In genomic region chr12:62554622-62555021, GRCm38 (mm10) we compare ENCODE assay signal across 20 mouse cellular contexts.
"Had no signal": no experiment of that assay in that cellular context is flagged by ENCODE, and none has a peak within 500 bp of the region (broad histone marks: within the 10 kb centered on the region; RNA-seq: fewer than 3 reads in every experiment).

No protein-coding gene starts in this region.

- H3K36me3 ChIP-seq: limb, embryonic 10.5 days; limb, embryonic 13.5 days; lung, embryonic 15.5 days had no signal

- H3K9ac ChIP-seq: limb, embryonic 13.5 days; lung, embryonic 15.5 days had no signal

- H3K4me2 ChIP-seq: limb, embryonic 13.5 days; lung, embryonic 15.5 days; midbrain, embryonic 11.5 days had no signal

- H3K27me3 ChIP-seq: limb, embryonic 13.5 days; lung, embryonic 15.5 days had no signal

- H3K27ac ChIP-seq: limb, embryonic 10.5 days; limb, embryonic 13.5 days; lung, embryonic 15.5 days; stomach, postnatal 0 days had no signal

- DNase-seq: kidney, adult 18-20 months; kidney, adult 9 months; kidney, postnatal 14 days; kidney, postnatal 4 days; lung, adult 18-20 months; lung, postnatal 10 days; lung, postnatal 4 days; midbrain, embryonic 14.5 days; right cerebral cortex, adult 18-20 months; right cerebral cortex, postnatal 14 days; right cerebral cortex, postnatal 4 days; thymus, adult 2 months; thymus, postnatal 14 days; thymus, postnatal 4 days had no signal

- ATAC-seq: intestine, embryonic 16.5 days had no signal

- H3K4me1 ChIP-seq: limb, embryonic 10.5 days; limb, embryonic 13.5 days; lung, embryonic 15.5 days had no signal

- H3K4me3 ChIP-seq: limb, embryonic 10.5 days; limb, embryonic 13.5 days; lung, embryonic 15.5 days had no signal

- H3K9me3 ChIP-seq: limb, embryonic 10.5 days; limb, embryonic 13.5 days; lung, embryonic 15.5 days had no signal
